Mouse (Mus musculus): Measurements from ENCODE around the gene Slc4a4.
"Not testable (repeated sequence)": the region's sequence is repeated elsewhere in the genome, so short reads cannot be mapped to it uniquely, and the experiment has no call there.

The Slc4a4 gene

GRCm38 (mm10) chr5:88960342-88961105 lies 73.9 kb downstream of the Slc4a4 start:
- DNase-seq (ENCODE audit: low read depth, low spot score): no peak

GRCm38 (mm10) chr5:88961351-88961761 lies 74.7 kb downstream of the Slc4a4 start:
- no peak for DNase-seq (ENCODE audit: low read depth, low spot score)

- no peak for DNase-seq (ENCODE audit: low read depth, low spot score)
Measured at GRCm38 (mm10) chr5:88964685-88965290, 78.2 kb downstream of the Slc4a4 start.

GRCm38 (mm10) chr5:88966507-88966906 lies 79.9 kb downstream of the Slc4a4 start:
- DNase-seq (ENCODE audit: low read depth, low spot score): no peak

- DNase-seq (ENCODE audit: low read depth, low spot score): no peak
Measured at GRCm38 (mm10) chr5:88968923-88969639, 82.5 kb downstream of the Slc4a4 start.

- DNase-seq (ENCODE audit: low read depth, low spot score): peak; percentile 11
Measured at GRCm38 (mm10) chr5:88971554-88971953, 84.9 kb downstream of the Slc4a4 start.

GRCm38 (mm10) chr5:88972277-88972676 lies 85.7 kb downstream of the Slc4a4 start:
- DNase-seq (ENCODE audit: low read depth, low spot score): no peak

GRCm38 (mm10) chr5:88973130-88973529 lies 86.5 kb downstream of the Slc4a4 start:
- no peak for DNase-seq (ENCODE audit: low read depth, low spot score)

GRCm38 (mm10) chr5:88975694-88976093 lies 89.1 kb downstream of the Slc4a4 start:
- no peak for DNase-seq (ENCODE audit: low read depth, low spot score)

GRCm38 (mm10) chr5:88976428-88976827 lies 89.8 kb downstream of the Slc4a4 start:
- no peak for DNase-seq (ENCODE audit: low read depth, low spot score)

GRCm38 (mm10) chr5:88980740-88981139 lies 94.1 kb downstream of the Slc4a4 start:
- no peak for DNase-seq (ENCODE audit: low read depth, low spot score)

GRCm38 (mm10) chr5:88981243-88982014 lies 94.8 kb downstream of the Slc4a4 start:
- DNase-seq (ENCODE audit: low read depth, low spot score): no peak

- no peak for DNase-seq (ENCODE audit: low read depth, low spot score)
Measured at GRCm38 (mm10) chr5:88982040-88982736, 95.6 kb downstream of the Slc4a4 start.

- DNase-seq (ENCODE audit: low read depth, low spot score): no peak
Measured at GRCm38 (mm10) chr5:88983170-88983569, 96.6 kb downstream of the Slc4a4 start.

- DNase-seq (ENCODE audit: low read depth, low spot score): no peak
Measured at GRCm38 (mm10) chr5:88983652-88984051, 97.0 kb downstream of the Slc4a4 start.

- DNase-seq (ENCODE audit: low read depth, low spot score): no peak
Measured at GRCm38 (mm10) chr5:88989018-88989417, 102.4 kb downstream of the Slc4a4 start.

- no peak for DNase-seq (ENCODE audit: low read depth, low spot score)
Measured at GRCm38 (mm10) chr5:88990196-88990747, 103.7 kb downstream of the Slc4a4 start.

- DNase-seq (ENCODE audit: low read depth, low spot score): not testable (repeated sequence)
Measured at GRCm38 (mm10) chr5:88991309-88991708, 104.7 kb downstream of the Slc4a4 start.

GRCm38 (mm10) chr5:88994533-88994932 lies 107.9 kb downstream of the Slc4a4 start:
- DNase-seq (ENCODE audit: low read depth, low spot score): no peak

- no peak for DNase-seq (ENCODE audit: low read depth, low spot score)
Measured at GRCm38 (mm10) chr5:88996246-88996645, 109.6 kb downstream of the Slc4a4 start.

GRCm38 (mm10) chr5:88997277-88997676 lies 110.7 kb downstream of the Slc4a4 start:
- no peak for DNase-seq (ENCODE audit: low read depth, low spot score)

Measured in CD4-positive helper T cell, adult 2 months (primary cell).